Mouse (Mus musculus): ENCODE results near the gene Chd8.

DNA sequence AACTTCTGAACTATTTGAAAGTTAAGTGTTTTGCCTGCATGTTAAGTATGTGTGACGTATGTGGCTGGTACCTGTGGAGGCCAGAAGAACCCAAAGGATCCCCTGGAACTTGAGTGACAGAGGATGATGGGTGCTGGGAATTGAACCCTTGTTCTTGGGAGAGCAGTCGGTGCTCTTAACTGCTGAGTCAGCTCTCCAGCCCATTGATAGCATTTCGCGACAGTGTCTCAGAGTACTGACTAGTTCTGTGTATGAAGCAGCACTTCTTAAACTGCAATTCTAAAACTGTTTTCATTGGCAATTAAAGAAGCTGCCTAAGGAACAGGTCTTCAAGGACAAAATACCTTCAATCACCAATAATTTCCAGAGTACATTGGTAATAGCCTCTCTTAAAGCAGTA, 19.6 kb upstream of the Chd8 start:
- TF ChIP-seq GATA1 (IDR thresholded peaks at IDR 0.05; ENCODE audit: borderline replicate concordance, low read length) (no peak), FLI1 (IDR thresholded peaks at IDR 0.05; ENCODE audit: low read length) (no peak)
